Mouse (Mus musculus) liver, adult (tissue): Measurements from ENCODE around the gene Eml3.

ENCODE experiments used
- GATA4 ChIP-seq: IDR thresholded peaks from 2 replicates; pipeline ENCODE4 v1.6.1; 2014; ENCODE audit warnings: mild to moderate bottlenecking, low read length; ENCODE audit not compliant: insufficient replicate concordance

Gene Eml3

GRCm38 (mm10) chr19:8966198-8966589 lies 36.8 kb downstream of the Eml3 start:
- TF ChIP-seq GATA4: no peak

GRCm38 (mm10) chr19:8966590-8967372 lies 37.4 kb downstream of the Eml3 start, which contains the start of gene Eef1g:
Eef1g (plus strand) TSS chr19:8967041.
- 0 out of 2 replicates have a peak, but pooled peaks have one; percentile 3 for TF ChIP-seq GATA4

GRCm38 (mm10) chr19:8967373-8967743 lies 38.0 kb downstream of the Eml3 start:
- no peak for TF ChIP-seq GATA4

- no peak for TF ChIP-seq GATA4
Measured at GRCm38 (mm10) chr19:8967893-8968292, 38.5 kb downstream of the Eml3 start.

- no peak for TF ChIP-seq GATA4
Measured at GRCm38 (mm10) chr19:8974638-8975037, 45.3 kb downstream of the Eml3 start.

- TF ChIP-seq GATA4: no peak
Measured at GRCm38 (mm10) chr19:8975491-8975890, 46.1 kb downstream of the Eml3 start.

GRCm38 (mm10) chr19:8976535-8976934 lies 47.2 kb downstream of the Eml3 start:
- TF ChIP-seq GATA4: no peak

- TF ChIP-seq GATA4: no peak
Measured at GRCm38 (mm10) chr19:8980771-8981170, 51.4 kb downstream of the Eml3 start.

- TF ChIP-seq GATA4: no peak
Measured at GRCm38 (mm10) chr19:8981450-8982168, 52.3 kb downstream of the Eml3 start.

GRCm38 (mm10) chr19:8982303-8983149 lies 53.2 kb downstream of the Eml3 start:
- TF ChIP-seq GATA4: no peak

GRCm38 (mm10) chr19:8983150-8983650 lies 53.8 kb downstream of the Eml3 start:
- TF ChIP-seq GATA4: no peak

- TF ChIP-seq GATA4: no peak
Measured at GRCm38 (mm10) chr19:8984255-8984868, 55.0 kb downstream of the Eml3 start.

GRCm38 (mm10) chr19:8985891-8986290 lies 56.5 kb downstream of the Eml3 start:
- no peak for TF ChIP-seq GATA4

- no peak for TF ChIP-seq GATA4
Measured at GRCm38 (mm10) chr19:8987816-8988215, 58.5 kb downstream of the Eml3 start.

- TF ChIP-seq GATA4: no peak
Measured at GRCm38 (mm10) chr19:8988346-8989065, 59.2 kb downstream of the Eml3 start.

- no peak for TF ChIP-seq GATA4
Measured at GRCm38 (mm10) chr19:8989066-8989566, 59.8 kb downstream of the Eml3 start, which contains the start of gene Ahnak. Ahnak (plus strand) TSS chr19:8989284.
